Mouse (Mus musculus): Measurements from ENCODE around the gene BC048562. TPM values are rescaled to one million over a fixed set of nuclear protein-coding genes. Genes with fewer than 3 reads are reported as not detected.

The BC048562 gene
- polyA plus RNA-seq, 1 experiment from 2014 or later: not detected

GRCm38 (mm10) chr9:108445125-108445524 lies 8.8 kb downstream of the BC048562 start:
- Histone ChIP-seq H3K4me2 (ENCODE audit: low read length) (no peak overlapping the region), H3K27ac (no peak overlapping the region), H3K9me3 (replicated peaks; ENCODE audit: low read length) (no peaks in the 10 kb centered on the region), H3K9ac (ENCODE audit: low read depth, low read length) (no peak overlapping the region), H3K4me3 (replicated peaks; ENCODE audit: low read depth, low read length) (no peak overlapping the region), H3K36me3 (ENCODE audit: insufficient read depth, low read length) (no peaks in the 10 kb centered on the region), H3K27me3 (ENCODE audit: insufficient read depth, low read length) (no peaks in the 10 kb centered on the region), H3K4me1 (replicated peaks; ENCODE audit: insufficient read depth, low read length) (no peaks in the 10 kb centered on the region)
- ATAC-seq (replicated peaks; ENCODE audit: low FRiP score, low read depth): no peak
- no peak for TF ChIP-seq CTCF (IDR thresholded peaks at IDR 0.05; ENCODE audit: low read depth)
- no peak for DNase-seq (ENCODE audit: low spot score)
- 52% methylated on average over 9 of the region's 9 CpGs for WGBS

- Histone ChIP-seq H3K27me3 (ENCODE audit: insufficient read depth, low read length) (no peaks in the 10 kb centered on the region), H3K36me3 (ENCODE audit: insufficient read depth, low read length) (no peaks in the 10 kb centered on the region), H3K9me3 (replicated peaks; ENCODE audit: low read length) (no peaks in the 10 kb centered on the region), H3K9ac (ENCODE audit: low read depth, low read length) (no peak overlapping the region), H3K27ac (no peak overlapping the region), H3K4me3 (replicated peaks; ENCODE audit: low read depth, low read length) (no peak overlapping the region), H3K4me1 (replicated peaks; ENCODE audit: insufficient read depth, low read length) (peaks cover 8% of the 10 kb centered on the region; the same call in 1 of the 2 replicates), H3K4me2 (ENCODE audit: low read length) (no peak overlapping the region)
- ATAC-seq (replicated peaks; ENCODE audit: low FRiP score, low read depth) (no peak), DNase-seq (ENCODE audit: low spot score) (no peak)
- 70% methylated on average over 4 of the region's 4 CpGs for WGBS
- no peak for TF ChIP-seq CTCF (IDR thresholded peaks at IDR 0.05; ENCODE audit: low read depth)
Observed at GRCm38 (mm10) chr9:108449860-108450259, 13.6 kb downstream of the BC048562 start.

GRCm38 (mm10) chr9:108450292-108451169 lies 14.2 kb downstream of the BC048562 start:
- no peaks in the 10 kb centered on the region for H3K9me3 ChIP-seq (replicated peaks; ENCODE audit: low read length)
- peaks cover 8% of the 10 kb centered on the region; the same call in 1 of the 2 replicates for H3K4me1 ChIP-seq (replicated peaks; ENCODE audit: insufficient read depth, low read length)
- ATAC-seq (replicated peaks; ENCODE audit: low FRiP score, low read depth) (peak; percentile 41; the same call in 1 of the 2 replicates), DNase-seq (ENCODE audit: low spot score) (no peak)
- no peak for TF ChIP-seq CTCF (IDR thresholded peaks at IDR 0.05; ENCODE audit: low read depth)
- H3K27ac ChIP-seq: peak overlapping the region; percentile 9; the same call in 1 of the 2 replicates
- no peaks in the 10 kb centered on the region for H3K27me3 ChIP-seq (ENCODE audit: insufficient read depth, low read length)
- peak overlapping the region; percentile 18; the same call in 1 of the 2 replicates for H3K9ac ChIP-seq (ENCODE audit: low read depth, low read length)
- no peaks in the 10 kb centered on the region for H3K36me3 ChIP-seq (ENCODE audit: insufficient read depth, low read length)
- 69% methylated on average over 21 of the region's 21 CpGs for WGBS
- no peak overlapping the region for H3K4me3 ChIP-seq (replicated peaks; ENCODE audit: low read depth, low read length)
- peak overlapping the region; percentile 4; the same call in 1 of the 2 replicates for H3K4me2 ChIP-seq (ENCODE audit: low read length)

GRCm38 (mm10) chr9:108451170-108451493 lies 14.8 kb downstream of the BC048562 start:
- 86% methylated on average over 6 of the region's 6 CpGs for WGBS
- no peak for TF ChIP-seq CTCF (IDR thresholded peaks at IDR 0.05; ENCODE audit: low read depth)
- Histone ChIP-seq H3K27me3 (ENCODE audit: insufficient read depth, low read length) (no peaks in the 10 kb centered on the region), H3K4me2 (ENCODE audit: low read length) (0 out of 2 replicates have a peak overlapping the region, but pooled peaks have one; percentile 4), H3K36me3 (ENCODE audit: insufficient read depth, low read length) (no peaks in the 10 kb centered on the region), H3K9ac (ENCODE audit: low read depth, low read length) (peak overlapping the region; percentile 18; the same call in 1 of the 2 replicates), H3K4me3 (replicated peaks; ENCODE audit: low read depth, low read length) (no peak overlapping the region), H3K4me1 (replicated peaks; ENCODE audit: insufficient read depth, low read length) (peaks cover 8% of the 10 kb centered on the region; the same call in 1 of the 2 replicates), H3K27ac (no peak overlapping the region), H3K9me3 (replicated peaks; ENCODE audit: low read length) (no peaks in the 10 kb centered on the region)
- DNase-seq (ENCODE audit: low spot score) (no peak), ATAC-seq (replicated peaks; ENCODE audit: low FRiP score, low read depth) (no peak)

- peak overlapping the region; percentile 95 for H3K4me2 ChIP-seq (ENCODE audit: low read length)
- peak overlapping the region; percentile 61 for H3K4me3 ChIP-seq (replicated peaks; ENCODE audit: low read depth, low read length)
- WGBS: 53% methylated on average over 6 of the region's 6 CpGs
- no peak for ATAC-seq (replicated peaks; ENCODE audit: low FRiP score, low read depth)
- H3K9ac ChIP-seq (ENCODE audit: low read depth, low read length): peak overlapping the region; percentile 69
- H3K4me1 ChIP-seq (replicated peaks; ENCODE audit: insufficient read depth, low read length): peaks cover 8% of the 10 kb centered on the region; the same call in 1 of the 2 replicates
- no peaks in the 10 kb centered on the region for H3K27me3 ChIP-seq (ENCODE audit: insufficient read depth, low read length)
- H3K9me3 ChIP-seq (replicated peaks; ENCODE audit: low read length): no peaks in the 10 kb centered on the region
- peak overlapping the region; percentile 54 for H3K27ac ChIP-seq
- no peaks in the 10 kb centered on the region for H3K36me3 ChIP-seq (ENCODE audit: insufficient read depth, low read length)
- TF ChIP-seq CTCF (IDR thresholded peaks at IDR 0.05; ENCODE audit: low read depth): no peak
- no peak for DNase-seq (ENCODE audit: low spot score)
Observed at GRCm38 (mm10) chr9:108451519-108452160, 15.4 kb downstream of the BC048562 start.

GRCm38 (mm10) chr9:108452291-108452906 lies 16.1 kb downstream of the BC048562 start:
- H3K4me1 ChIP-seq (replicated peaks; ENCODE audit: insufficient read depth, low read length): peaks cover 8% of the 10 kb centered on the region; the same call in 1 of the 2 replicates
- DNase-seq (ENCODE audit: low spot score) (peak; percentile 93), ATAC-seq (replicated peaks; ENCODE audit: low FRiP score, low read depth) (peak; percentile 85)
- H3K4me2 ChIP-seq (ENCODE audit: low read length): peak overlapping the region; percentile 95
- peak; percentile 94 for TF ChIP-seq CTCF (IDR thresholded peaks at IDR 0.05; ENCODE audit: low read depth)
- under 1% methylated on average over 40 of the region's 40 CpGs for WGBS
- no peaks in the 10 kb centered on the region for H3K9me3 ChIP-seq (replicated peaks; ENCODE audit: low read length)
- peak overlapping the region; percentile 61 for H3K4me3 ChIP-seq (replicated peaks; ENCODE audit: low read depth, low read length)
- H3K27me3 ChIP-seq (ENCODE audit: insufficient read depth, low read length): no peaks in the 10 kb centered on the region
- H3K36me3 ChIP-seq (ENCODE audit: insufficient read depth, low read length): no peaks in the 10 kb centered on the region
- peak overlapping the region; percentile 54 for H3K27ac ChIP-seq
- peak overlapping the region; percentile 69 for H3K9ac ChIP-seq (ENCODE audit: low read depth, low read length)

Measured in kidney, postnatal 0 days (tissue).